ENCODE assay signal across 8 mouse cellular contexts in the genomic region with DNA sequence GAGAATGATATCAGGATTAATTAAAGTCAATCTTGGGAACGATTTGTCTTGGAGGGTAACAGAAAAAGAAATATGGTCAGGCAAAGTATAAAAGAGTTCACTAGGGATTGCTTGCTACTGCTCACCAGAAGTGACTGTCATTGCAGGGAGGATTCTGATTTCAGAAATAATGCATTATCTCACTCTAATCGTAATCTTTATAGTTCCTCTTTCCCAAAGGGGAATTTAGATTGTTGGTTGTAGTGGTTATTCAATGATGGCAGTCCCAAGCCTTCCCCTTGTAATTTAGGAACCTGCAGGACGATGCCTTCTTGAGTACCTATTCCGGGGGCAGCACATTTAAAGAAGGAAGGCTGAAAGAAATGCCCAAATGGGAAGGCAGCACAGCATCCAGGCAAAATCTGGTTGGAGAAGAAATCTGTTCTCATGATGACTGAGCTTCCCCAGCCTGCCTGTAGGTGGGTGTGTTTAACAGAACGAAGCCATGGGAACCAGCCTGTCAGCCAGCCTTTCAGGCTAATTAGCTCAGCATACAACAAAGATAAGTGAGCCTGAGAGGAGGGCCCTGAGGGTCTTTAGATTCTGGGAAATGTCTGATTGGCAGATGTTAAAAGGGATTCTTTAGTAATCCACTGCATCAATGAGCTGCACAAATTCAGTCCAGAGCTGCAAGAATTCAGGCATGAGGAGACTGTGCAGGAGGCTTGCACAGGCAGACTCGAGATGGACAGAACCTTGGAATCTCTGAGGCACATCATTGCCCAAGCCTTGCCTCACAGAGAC. TPM values are rescaled to one million over a fixed set of nuclear protein-coding genes. Genes with fewer than 3 reads are reported as not detected.
A peak's percentile ranks its signal among the peaks of the same experiment; 100 is the strongest.
DNase-seq lines count a peak whose midpoint lies in the region; ATAC-seq and TF ChIP-seq lines count a peak whose summit lies in the region.

A gene (plus strand): TSS at position 451 of the 783 bp plus-strand sequence.

- DNase-seq in gastrocnemius, adult 2 months: peak; percentile 22
- DNase-seq in gastrocnemius, postnatal 25 days: no peak
- DNase-seq in cerebellum, postnatal 36 days: peak; percentile 39 to 49
- DNase-seq in left cerebral cortex, postnatal 4 days: peak; percentile 64
- DNase-seq in midbrain, postnatal 0 days (ENCODE audit: low spot score): peak; percentile 91
- peak; percentile 16 to 17 for DNase-seq in thymus, postnatal 36 days

- H3K4me2 ChIP-seq in intestine, postnatal 0 days (replicated peaks; ENCODE audit: low read depth): 0 out of 2 replicates have a peak within 1 kb of the TSS, but pooled peaks have one; percentile 0
- peak within 1 kb of the TSS; percentile 45 for H3K4me2 ChIP-seq in midbrain, postnatal 0 days (ENCODE audit: low read depth, low read length, poor library complexity, severe bottlenecking)

- 34% methylated on average over 6 of the region's 6 CpGs for WGBS in intestine, postnatal 0 days
- 14% methylated on average over 6 of the region's 6 CpGs for WGBS in midbrain, postnatal 0 days

- intact Hi-C loops in gastrocnemius, adult 2 months (cut with DNase I): no loop called here
- intact Hi-C loops in left cerebral cortex, postnatal 4 days (cut with DNase I): no loop called here

- no peaks in the 10 kb centered on the region for H3K27me3 ChIP-seq in intestine, postnatal 0 days (replicated peaks; ENCODE audit: control insufficient read depth, insufficient read depth, low read length)
- no peaks in the 10 kb centered on the region for H3K27me3 ChIP-seq in midbrain, postnatal 0 days (ENCODE audit: insufficient read depth, low read length)

- no peak within 1 kb of the TSS for H3K9ac ChIP-seq in intestine, postnatal 0 days (ENCODE audit: low read depth, low read length)
- no peak within 1 kb of the TSS; the same call in 1 of the 2 replicates for H3K9ac ChIP-seq in midbrain, postnatal 0 days (replicated peaks; ENCODE audit: low read length, poor library complexity, severe bottlenecking)

- peak; percentile 47 for ATAC-seq in granulocyte monocyte progenitor cell, adult 5-6 weeks (replicated peaks; ENCODE audit: poor library complexity, severe bottlenecking)
- no peak for ATAC-seq in intestine, postnatal 0 days
- ATAC-seq in midbrain, postnatal 0 days (ENCODE audit: low FRiP score): peak; percentile 95

- H3K27ac ChIP-seq in gastrocnemius, adult 2 months: no peak within 1 kb of the TSS
- no peak within 1 kb of the TSS for H3K27ac ChIP-seq in intestine, postnatal 0 days (ENCODE audit: low read depth, low read length)
- H3K27ac ChIP-seq in midbrain, postnatal 0 days (ENCODE audit: low read depth, low read length): no peak within 1 kb of the TSS

- TF ChIP-seq CTCF in gastrocnemius, adult 2 months (IDR thresholded peaks at IDR 0.05): peak; percentile 49
- peak; percentile 71 for TF ChIP-seq CTCF in intestine, postnatal 0 days (IDR thresholded peaks at IDR 0.05; ENCODE audit: low read depth)
- peak; percentile 82 for TF ChIP-seq CTCF in midbrain, postnatal 0 days (IDR thresholded peaks at IDR 0.05)

- H3K4me1 ChIP-seq in intestine, postnatal 0 days (replicated peaks; ENCODE audit: control insufficient read depth, insufficient read depth, low read length): no peaks in the 10 kb centered on the region
- no peaks in the 10 kb centered on the region; the same call in 1 of the 2 replicates for H3K4me1 ChIP-seq in midbrain, postnatal 0 days (ENCODE audit: insufficient read depth, low read length)

- H3K4me3 ChIP-seq in gastrocnemius, adult 2 months: peak within 1 kb of the TSS; percentile 15
- H3K4me3 ChIP-seq in intestine, postnatal 0 days (ENCODE audit: low read depth, low read length): no peak within 1 kb of the TSS
- H3K4me3 ChIP-seq in midbrain, postnatal 0 days (ENCODE audit: low read depth, low read length): peak within 1 kb of the TSS; percentile 26

- no peaks in the 10 kb centered on the region for H3K9me3 ChIP-seq in intestine, postnatal 0 days (ENCODE audit: control insufficient read depth)
- no peaks in the 10 kb centered on the region for H3K9me3 ChIP-seq in midbrain, postnatal 0 days (ENCODE audit: low read length)

- no peaks in the 10 kb centered on the region for H3K36me3 ChIP-seq in intestine, postnatal 0 days (ENCODE audit: control insufficient read depth, insufficient read depth)
- H3K36me3 ChIP-seq in midbrain, postnatal 0 days (ENCODE audit: insufficient read depth, low read length): no peaks in the 10 kb centered on the region

RNA-seq across cellular contexts. Expression of the gene that starts here (rescaled TPM):
- total RNA-seq in gastrocnemius, adult 2 months (2021): 1 to 10 TPM in 1 of 2 experiments, under 1 TPM in 1; 0.82 to 2.0 TPM
- total RNA-seq in gastrocnemius, postnatal 25 days (2021): 1 to 10 TPM; 2.2 to 2.6 TPM
- not detected in 2 replicates for total RNA-seq in granulocyte monocyte progenitor cell, adult 5-6 weeks (2014; fragmentation: Nextera tagmentation)
- total RNA-seq in granulocyte monocyte progenitor cell, adult 5-6 weeks (2017): not detected in 2 replicates
- 3.7 and 4.4 TPM in 2 replicates for polyA plus RNA-seq in intestine, postnatal 0 days (2015; fragmentation: Nextera tagmentation; extraction: Ambion mirVana)
- total RNA-seq in left cerebral cortex, postnatal 4 days (2021): 10 to 100 TPM; 37.9 to 38.2 TPM
- total RNA-seq in midbrain, postnatal 0 days (2014; rRNA removed): 11.4 and 11.9 TPM in 2 replicates
- polyA plus RNA-seq in midbrain, postnatal 0 days (2015; fragmentation: Nextera tagmentation; extraction: Ambion mirVana): 10.9 and 12.9 TPM in 2 replicates

Comparison
In these comparisons a context has a peak if more than half of its experiments do, and no peak if none do; other contexts are left out.
1. Peak in ATAC-seq in granulocyte monocyte progenitor cell, adult 5-6 weeks; RNA of the gene not detected or under 1 TPM.